Mouse (Mus musculus) bone marrow, adult 2 months (tissue): ENCODE data around the gene Nudt8.

Source experiments
- CTCF ChIP-seq: fragments of 200-500 bp; IDR thresholded peaks from 2 replicates; pipeline ENCODE4 v1.5.1; 2011; ENCODE audit warnings: low read length, control low read depth; ENCODE audit not compliant: control insufficient read depth, insufficient read depth
- POLR2A ChIP-seq: fragments of 200-500 bp; IDR thresholded peaks from 2 replicates; pipeline ENCODE4 v1.6.1; 2011; ENCODE audit warnings: low read depth, mild to moderate bottlenecking, control low read depth, low read length, borderline replicate concordance; ENCODE audit not compliant: control insufficient read depth

DNA sequence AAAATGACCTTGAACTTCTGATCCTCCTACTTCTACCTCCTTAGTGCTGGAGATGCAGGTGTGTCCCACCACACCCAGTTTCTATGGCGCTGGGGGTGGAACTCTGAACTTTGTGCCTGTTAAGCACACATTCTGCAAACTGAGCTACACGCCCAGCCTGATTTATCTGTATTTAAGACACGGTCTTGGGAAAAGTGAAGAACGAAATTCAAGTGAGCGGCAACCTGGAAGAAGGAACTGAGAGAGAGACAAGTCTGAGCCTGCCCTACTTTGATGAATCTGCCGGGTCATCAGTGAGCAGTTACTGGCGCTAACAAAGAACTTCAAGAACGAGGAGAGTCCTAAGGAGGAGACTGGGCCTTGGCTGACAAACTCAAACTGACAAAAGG, 46.5 kb downstream of the Nudt8 start:
- TF ChIP-seq POLR2A = no peak
- TF ChIP-seq CTCF = no peak
